Mouse (Mus musculus): ENCODE data around the gene Mchr1. TPM values are rescaled to one million over a fixed set of nuclear protein-coding genes. Genes with fewer than 3 reads are reported as not detected.

Mchr1 gene
- polyA plus RNA-seq, 1 experiment, result 0.18 TPM

DNA sequence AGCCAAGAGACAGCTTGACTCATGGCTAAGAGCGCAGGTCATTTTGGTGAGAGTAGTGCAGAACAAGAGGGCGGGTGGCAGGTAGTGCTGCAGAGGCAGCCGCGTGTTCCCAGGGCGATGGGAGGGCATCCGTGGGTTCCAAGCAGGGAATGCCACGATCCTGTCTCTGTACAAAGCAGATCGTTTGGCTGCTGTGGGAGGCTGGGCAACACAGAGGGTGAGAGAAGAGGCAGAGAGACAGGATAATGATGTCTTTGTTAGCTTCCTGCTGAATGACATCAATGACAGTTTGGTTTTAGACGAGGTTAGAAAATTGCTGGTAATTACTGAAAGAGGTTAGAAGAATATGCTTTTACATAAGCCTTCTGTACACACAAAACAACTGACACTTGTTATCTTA, 23.0 kb downstream of the Mchr1 start:
- no peak for DNase-seq
- Histone ChIP-seq H3K4me3 (ENCODE audit: control insufficient read depth, insufficient read depth, low read length) (no peak overlapping the region), H3K36me3 (ENCODE audit: control insufficient read depth, insufficient read depth, low read length) (no peaks in the 10 kb centered on the region), H3K27me3 (ENCODE audit: control insufficient read depth, insufficient read depth, low read length) (no peaks in the 10 kb centered on the region), H3K27ac (ENCODE audit: control insufficient read depth, insufficient read depth, low read length) (no peak overlapping the region), H3K4me1 (replicated peaks; ENCODE audit: control insufficient read depth, insufficient read depth, low read length) (peaks cover 15% of the 10 kb centered on the region)
- TF ChIP-seq CTCF (IDR thresholded peaks at IDR 0.05; ENCODE audit: borderline replicate concordance, control insufficient read depth, extremely low read depth, insufficient read depth, low read length, poor library complexity) (no peak), POLR2A (IDR thresholded peaks at IDR 0.05; ENCODE audit: control insufficient read depth, extremely low read depth, insufficient read depth, low read length, poor library complexity) (no peak)
- 79% methylated on average over 9 of the region's 9 CpGs for WGBS

DNA sequence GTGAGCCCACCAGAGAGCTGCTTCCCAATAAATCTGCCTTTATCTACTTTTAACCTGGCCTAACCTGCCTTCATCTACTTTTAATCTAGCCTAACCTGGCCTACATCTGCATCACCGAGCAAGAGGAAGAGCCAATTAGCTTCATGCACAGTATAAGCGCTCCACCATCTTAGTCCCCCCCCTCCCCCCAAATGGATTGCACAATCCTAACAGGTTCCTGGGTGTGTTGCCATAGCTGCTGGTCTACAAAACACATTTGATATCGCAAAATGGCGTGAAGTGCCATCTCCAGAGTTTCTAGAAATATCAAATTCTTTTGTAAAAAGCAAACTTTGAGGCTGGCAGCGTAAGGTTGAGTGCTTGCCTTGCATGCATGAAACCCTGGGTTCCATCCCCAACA, 24.0 kb downstream of the Mchr1 start:
- WGBS, result 96% methylated on average over 5 of the region's 5 CpGs
- Histone ChIP-seq H3K4me3 (ENCODE audit: control insufficient read depth, insufficient read depth, low read length) (no peak overlapping the region), H3K27me3 (ENCODE audit: control insufficient read depth, insufficient read depth, low read length) (no peaks in the 10 kb centered on the region), H3K36me3 (ENCODE audit: control insufficient read depth, insufficient read depth, low read length) (no peaks in the 10 kb centered on the region), H3K27ac (ENCODE audit: control insufficient read depth, insufficient read depth, low read length) (no peak overlapping the region), H3K4me1 (replicated peaks; ENCODE audit: control insufficient read depth, insufficient read depth, low read length) (peaks cover 15% of the 10 kb centered on the region)
- no peak for DNase-seq
- TF ChIP-seq CTCF (IDR thresholded peaks at IDR 0.05; ENCODE audit: borderline replicate concordance, control insufficient read depth, extremely low read depth, insufficient read depth, low read length, poor library complexity) (no peak), POLR2A (IDR thresholded peaks at IDR 0.05; ENCODE audit: control insufficient read depth, extremely low read depth, insufficient read depth, low read length, poor library complexity) (no peak)

DNA sequence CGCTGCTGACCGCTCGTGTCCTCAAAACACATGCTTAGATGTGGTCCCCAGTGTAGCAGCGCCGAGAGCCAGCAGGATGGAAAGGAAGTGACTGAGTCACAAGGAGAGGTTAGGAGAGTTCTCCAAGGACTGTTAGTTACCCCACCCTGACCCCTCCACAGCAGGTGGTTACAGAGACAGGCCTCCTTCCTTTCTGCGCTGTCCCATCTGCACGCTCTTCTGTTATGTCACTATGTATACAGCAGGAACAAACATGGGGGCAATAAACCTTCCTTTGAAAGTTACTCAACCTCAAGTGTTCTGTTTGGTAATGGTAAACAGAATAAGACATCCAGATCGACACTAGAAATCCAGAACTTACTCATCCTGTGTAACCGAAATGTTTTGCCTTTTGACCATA, 24.9 kb downstream of the Mchr1 start:
- no peak for TF ChIP-seq POLR2A (IDR thresholded peaks at IDR 0.05; ENCODE audit: control insufficient read depth, extremely low read depth, insufficient read depth, low read length, poor library complexity)
- TF ChIP-seq CTCF (IDR thresholded peaks at IDR 0.05; ENCODE audit: borderline replicate concordance, control insufficient read depth, extremely low read depth, insufficient read depth, low read length, poor library complexity), result no peak
- H3K27ac ChIP-seq (ENCODE audit: control insufficient read depth, insufficient read depth, low read length), result no peak overlapping the region
- H3K4me1 ChIP-seq (replicated peaks; ENCODE audit: control insufficient read depth, insufficient read depth, low read length), result peaks cover 10% of the 10 kb centered on the region
- no peaks in the 10 kb centered on the region for H3K27me3 ChIP-seq (ENCODE audit: control insufficient read depth, insufficient read depth, low read length)
- no peak overlapping the region for H3K4me3 ChIP-seq (ENCODE audit: control insufficient read depth, insufficient read depth, low read length)
- no peaks in the 10 kb centered on the region for H3K36me3 ChIP-seq (ENCODE audit: control insufficient read depth, insufficient read depth, low read length)
- no peak for DNase-seq
- WGBS, result 56% methylated on average over 9 of the region's 9 CpGs

GRCm38 (mm10) chr15:81264392-81265095, 29.2 kb downstream of the Mchr1 start:
- Histone ChIP-seq H3K27ac (ENCODE audit: control insufficient read depth, insufficient read depth, low read length) (no peak overlapping the region), H3K4me3 (ENCODE audit: control insufficient read depth, insufficient read depth, low read length) (no peak overlapping the region), H3K4me1 (replicated peaks; ENCODE audit: control insufficient read depth, insufficient read depth, low read length) (peaks cover 6% of the 10 kb centered on the region), H3K36me3 (ENCODE audit: control insufficient read depth, insufficient read depth, low read length) (no peaks in the 10 kb centered on the region), H3K27me3 (ENCODE audit: control insufficient read depth, insufficient read depth, low read length) (no peaks in the 10 kb centered on the region)
- DNase-seq, result no peak
- TF ChIP-seq CTCF (IDR thresholded peaks at IDR 0.05; ENCODE audit: borderline replicate concordance, control insufficient read depth, extremely low read depth, insufficient read depth, low read length, poor library complexity) (no peak), POLR2A (IDR thresholded peaks at IDR 0.05; ENCODE audit: control insufficient read depth, extremely low read depth, insufficient read depth, low read length, poor library complexity) (no peak)
- WGBS, result 50% methylated on average over 16 of the region's 16 CpGs

DNA sequence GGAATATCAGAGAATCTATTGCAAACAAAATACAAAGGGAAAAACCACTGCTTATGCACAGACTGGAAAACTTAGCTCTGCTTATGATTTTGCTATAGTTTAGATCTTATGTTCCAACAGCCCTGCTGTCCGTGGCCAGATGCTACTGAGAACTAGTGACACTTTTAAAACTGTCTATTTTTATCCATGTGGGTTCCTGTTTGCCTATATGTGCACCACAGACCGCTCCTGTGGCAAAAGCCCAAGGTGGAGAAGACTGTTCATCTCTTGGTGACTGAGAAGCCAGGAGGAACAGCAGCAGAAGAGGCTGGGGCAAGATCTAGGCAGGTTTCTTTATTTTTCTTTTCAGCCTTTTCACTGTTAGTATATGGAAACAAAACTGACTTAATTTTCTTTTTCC, 32.1 kb downstream of the Mchr1 start:
- no peak for TF ChIP-seq CTCF (IDR thresholded peaks at IDR 0.05; ENCODE audit: borderline replicate concordance, control insufficient read depth, extremely low read depth, insufficient read depth, low read length, poor library complexity)
- no peak for TF ChIP-seq POLR2A (IDR thresholded peaks at IDR 0.05; ENCODE audit: control insufficient read depth, extremely low read depth, insufficient read depth, low read length, poor library complexity)
- Histone ChIP-seq H3K4me1 (replicated peaks; ENCODE audit: control insufficient read depth, insufficient read depth, low read length) (peaks cover 6% of the 10 kb centered on the region; the same call in 1 of the 2 replicates), H3K27me3 (ENCODE audit: control insufficient read depth, insufficient read depth, low read length) (no peaks in the 10 kb centered on the region), H3K4me3 (ENCODE audit: control insufficient read depth, insufficient read depth, low read length) (no peak overlapping the region), H3K27ac (ENCODE audit: control insufficient read depth, insufficient read depth, low read length) (no peak overlapping the region), H3K36me3 (ENCODE audit: control insufficient read depth, insufficient read depth, low read length) (no peaks in the 10 kb centered on the region)
- 16% methylated on average over 2 of the region's 2 CpGs for WGBS
- no peak for DNase-seq

GRCm38 (mm10) chr15:81272305-81273053, 37.2 kb downstream of the Mchr1 start:
- H3K27me3 ChIP-seq (ENCODE audit: control insufficient read depth, insufficient read depth, low read length), result no peaks in the 10 kb centered on the region
- no peak overlapping the region for H3K4me3 ChIP-seq (ENCODE audit: control insufficient read depth, insufficient read depth, low read length)
- WGBS, result 74% methylated on average over 13 of the region's 13 CpGs
- H3K27ac ChIP-seq (ENCODE audit: control insufficient read depth, insufficient read depth, low read length), result no peak overlapping the region
- DNase-seq, result no peak
- TF ChIP-seq POLR2A (IDR thresholded peaks at IDR 0.05; ENCODE audit: control insufficient read depth, extremely low read depth, insufficient read depth, low read length, poor library complexity) (no peak), CTCF (IDR thresholded peaks at IDR 0.05; ENCODE audit: borderline replicate concordance, control insufficient read depth, extremely low read depth, insufficient read depth, low read length, poor library complexity) (no peak)
- H3K4me1 ChIP-seq (replicated peaks; ENCODE audit: control insufficient read depth, insufficient read depth, low read length), result no peaks in the 10 kb centered on the region; the same call in 1 of the 2 replicates
- no peaks in the 10 kb centered on the region for H3K36me3 ChIP-seq (ENCODE audit: control insufficient read depth, insufficient read depth, low read length)

Data from thymus, adult 2 months (tissue).